Mouse (Mus musculus) CH12.LX (cell line): ENCODE data around the gene Ubxn2a.

Source experiments
- CHD1 ChIP-seq: IDR thresholded peaks from 2 replicates; pipeline ENCODE4 v1.6.1; 2012; ENCODE audit warnings: low read depth, low read length, improper control_type of control experiment, inconsistent platforms
- CTCF ChIP-seq, 2 experiments: IDR thresholded peaks in 1 of 2; conservative IDR thresholded peaks in 1 of 2; 2 replicates each; pipeline ENCODE4 v1.5.1; 2011 to 2012; ENCODE audit warnings: low read depth in 2 of 2, low read length in 2 of 2, improper control_type of control experiment in 1 of 2, inconsistent platforms in 1 of 2, mild to moderate bottlenecking in 1 of 2, moderate library complexity in 1 of 2
- E2F4 ChIP-seq: IDR thresholded peaks from 2 replicates; pipeline ENCODE4 v1.6.1; 2011; ENCODE audit warnings: low read depth, low read length, improper control_type of control experiment; ENCODE audit not compliant: insufficient replicate concordance
- EP300 ChIP-seq: IDR thresholded peaks from 2 replicates; pipeline ENCODE4 v1.6.1; 2011; ENCODE audit warnings: low read length, improper control_type of control experiment
- GABPA ChIP-seq: IDR thresholded peaks from 2 replicates; pipeline ENCODE4 v1.6.1; 2012; ENCODE audit warnings: low read depth, low read length, improper control_type of control experiment, inconsistent platforms; ENCODE audit not compliant: insufficient replicate concordance
- JUND ChIP-seq: conservative IDR thresholded peaks from 2 replicates; pipeline ENCODE4 v1.6.1; 2011; ENCODE audit warnings: low read depth, low read length, improper control_type of control experiment
- KAT2A ChIP-seq: IDR thresholded peaks from 2 replicates; pipeline ENCODE4 v1.6.1; 2012; ENCODE audit warnings: low read length, improper control_type of control experiment, inconsistent platforms; ENCODE audit not compliant: insufficient replicate concordance
- MEF2A ChIP-seq: IDR thresholded peaks from 2 replicates; pipeline ENCODE4 v1.6.1; 2014; ENCODE audit warnings: low read depth, mild to moderate bottlenecking, inconsistent platforms, low read length, improper control_type of control experiment, borderline replicate concordance
- MYC ChIP-seq: IDR thresholded peaks from 2 replicates; pipeline ENCODE4 v1.6.1; 2011; ENCODE audit warnings: low read depth, mild to moderate bottlenecking, improper control_type of control experiment, low read length
- POLR2A ChIP-seq: IDR thresholded peaks from 2 replicates; pipeline ENCODE4 v1.6.1; 2011; ENCODE audit warnings: low read depth, mild to moderate bottlenecking, improper control_type of control experiment, low read length
- RCOR1 ChIP-seq: conservative IDR thresholded peaks from 2 replicates; pipeline ENCODE4 v1.6.1; 2012; ENCODE audit warnings: low read depth, mild to moderate bottlenecking, inconsistent platforms, low read length, improper control_type of control experiment
- USF2 ChIP-seq: conservative IDR thresholded peaks from 2 replicates; pipeline ENCODE4 v1.6.1; 2011; ENCODE audit warnings: low read depth, low read length, improper control_type of control experiment
- ZKSCAN1 ChIP-seq: IDR thresholded peaks from 2 replicates; pipeline ENCODE4 v1.6.1; 2012; ENCODE audit warnings: low read depth, inconsistent platforms, low read length, improper control_type of control experiment, borderline replicate concordance
- ZNF384 ChIP-seq: IDR thresholded peaks from 2 replicates; pipeline ENCODE4 v1.6.1; 2012; ENCODE audit warnings: low read depth, low read length, improper control_type of control experiment, inconsistent platforms

GRCm38 (mm10) chr12:4872983-4873477, 34.5 kb downstream of the Ubxn2a start:
- TF ChIP-seq ZKSCAN1, result no peak
- no peak for TF ChIP-seq CTCF (conservative IDR thresholded peaks at IDR 0.05 in 1 of 2, IDR thresholded peaks at IDR 0.05 in 1 of 2; ENCODE audit: low read depth in 2 of 2, low read length in 2 of 2)
- TF ChIP-seq POLR2A, result no peak
- no peak for TF ChIP-seq MYC
- no peak for TF ChIP-seq ZNF384
- TF ChIP-seq GABPA, result no peak
- no peak for TF ChIP-seq MEF2A
- no peak for TF ChIP-seq E2F4
- TF ChIP-seq EP300, result no peak
- no peak for TF ChIP-seq JUND
- no peak for TF ChIP-seq KAT2A
- TF ChIP-seq USF2, result no peak
- no peak for TF ChIP-seq CHD1
- no peak for TF ChIP-seq RCOR1
